Mouse (Mus musculus) left cerebral cortex, adult 2 months (tissue): ENCODE measurements at regions not wholly inside any gene's neighbourhood (a gene's known extent, or its start where the extent isn't known, plus 50 kb on each side); places are given as distances from the start of the nearest gene placed in this dataset.
"Not testable (repeated sequence)": the region's sequence is repeated elsewhere in the genome, so short reads cannot be mapped to it uniquely, and the experiment has no call there.

Experiments
- DNase-seq, 2 experiments: peaks; one replicate each; pipeline ENCODE4 v3.0.0; 2021 to 2022; ENCODE audit warnings: low spot score in 2 of 2, mixed read lengths in 1 of 2; ENCODE audit errors: extremely low spot score in 1 of 2
- H3K27ac ChIP-seq: fragments of 200-600 bp; 2 replicates; pipeline ENCODE4 v1.8.1; 2022
- H3K4me3 ChIP-seq: fragments of 200-600 bp; 2 replicates; pipeline ENCODE4 v1.8.1; 2022
- CTCF ChIP-seq: fragments of 200-600 bp; IDR thresholded peaks from 2 replicates; pipeline ENCODE4 v1.8.1; 2022; ENCODE audit warnings: antibody characterized with exemption, mild to moderate bottlenecking, moderate library complexity
- intact Hi-C: fragments of 180-260 bp; cut with DNase I; formaldehyde crosslinking; loops from one replicate; pipeline ENCODE4 v1.15.1; 2025

DNA sequence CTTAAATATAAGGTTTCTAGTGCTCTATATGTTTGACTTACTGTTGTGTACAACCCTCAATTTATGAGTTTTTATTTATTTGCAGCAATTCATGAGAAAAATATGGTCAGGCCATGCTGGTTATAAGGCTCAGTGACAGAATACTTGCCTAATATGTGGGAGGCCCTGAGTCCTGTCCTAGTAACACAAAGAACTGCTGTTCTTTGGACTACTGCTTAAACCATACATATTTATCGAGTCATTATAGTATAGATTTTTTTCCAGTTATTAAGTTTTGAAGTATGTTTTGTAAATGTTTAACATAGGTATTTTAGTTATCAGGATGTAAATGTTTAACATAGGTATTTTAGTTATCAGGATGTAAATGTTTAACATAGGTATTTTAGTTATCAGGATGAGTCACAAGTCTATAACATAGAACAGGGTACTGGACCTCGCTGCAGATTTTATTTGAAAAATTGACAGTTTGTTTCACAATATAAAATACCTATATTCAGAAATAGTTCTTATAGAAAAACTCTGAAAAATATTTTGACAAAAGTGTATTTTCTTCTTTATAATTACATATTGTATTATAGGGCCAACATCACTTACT, 607.4 kb downstream of the Epha7 start:
- intact Hi-C loops = no loop called here
- no peak for TF ChIP-seq CTCF

GRCm38 (mm10) chr4:29431493-29431892, 618.6 kb downstream of the Epha7 start:
- DNase-seq, intact Hi-C loops, H3K27ac ChIP-seq, H3K4me3 ChIP-seq: not testable (repeated sequence)

More for the DNA sequence above, 607.4 kb downstream of the Epha7 start:
- Histone ChIP-seq H3K4me3 (no peak overlapping the region), H3K27ac (no peak overlapping the region)
- DNase-seq = no peak

DNA sequence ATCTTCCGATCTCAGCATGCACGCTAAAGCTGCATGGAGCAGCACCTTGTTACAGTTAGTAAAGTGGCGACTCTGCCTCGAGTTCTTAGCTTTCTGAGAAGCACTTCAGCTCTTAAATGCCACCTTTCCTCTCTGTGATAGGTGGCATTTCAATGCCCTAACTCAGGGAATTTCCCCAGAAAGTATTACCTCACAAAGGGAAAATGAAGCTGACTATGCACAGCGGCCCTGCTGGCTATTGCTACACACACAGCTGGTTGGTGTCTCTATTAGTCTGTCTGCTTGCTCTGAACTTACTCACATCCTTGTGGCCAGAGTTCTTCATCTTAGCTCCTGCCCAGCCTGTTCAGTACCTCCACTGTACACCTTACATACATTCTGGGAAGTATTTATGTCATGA, 650.4 kb downstream of the Epha7 start:
- TF ChIP-seq CTCF = no peak
- intact Hi-C loops = loop anchor here (10.0 kb wide), 1 partner anchor 1951 kb away; no protein-coding TSS in a partner anchor
- DNase-seq = no peak
- Histone ChIP-seq H3K27ac (no peak overlapping the region), H3K4me3 (no peak overlapping the region)

GRCm38 (mm10) chr4:29466315-29466714, 653.4 kb downstream of the Epha7 start:
- intact Hi-C loops = loop anchor here (10.0 kb wide), 1 partner anchor 1948 kb away; no protein-coding TSS in a partner anchor
- peak; percentile 47 for TF ChIP-seq CTCF

DNA sequence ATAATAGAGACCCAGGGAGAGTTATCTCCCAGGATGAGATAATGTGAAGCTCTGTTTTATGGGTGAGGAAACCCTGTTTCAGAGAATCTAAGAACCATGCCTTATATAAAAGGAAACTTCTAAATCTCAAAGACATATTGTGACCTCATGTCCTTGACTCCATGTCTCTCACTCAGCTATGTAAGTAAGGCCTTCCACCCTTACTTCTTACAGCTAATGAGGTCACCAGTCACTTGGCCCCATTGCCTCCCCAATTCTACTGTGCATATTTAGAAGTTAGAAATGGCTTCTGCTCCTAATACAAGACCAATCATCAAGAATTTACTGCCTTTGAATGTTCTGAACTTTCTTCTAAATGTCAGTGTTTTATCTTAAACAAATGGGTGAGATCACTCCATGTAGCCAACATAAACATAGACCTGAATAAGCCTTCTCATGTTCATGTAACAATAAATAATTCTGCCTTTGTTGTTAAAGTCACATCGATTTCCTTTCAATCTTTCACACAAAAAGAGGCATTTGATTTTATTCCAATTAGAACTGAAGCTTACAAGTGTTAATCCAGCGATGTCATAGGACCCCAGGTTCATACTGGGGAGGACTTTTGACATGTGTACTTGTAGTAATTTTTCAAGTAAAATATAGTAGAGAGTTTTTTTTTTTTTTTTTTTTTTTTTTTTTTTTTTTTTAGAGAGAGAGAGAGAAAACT, 667.6 kb downstream of the Epha7 start:
- DNase-seq = no peak
- H3K27ac ChIP-seq = no peak overlapping the region
- H3K4me3 ChIP-seq = no peak overlapping the region
- intact Hi-C loops = no loop called here
- TF ChIP-seq CTCF = no peak

More at GRCm38 (mm10) chr4:29466315-29466714, 653.4 kb downstream of the Epha7 start:
- Histone ChIP-seq H3K4me3 (no peak overlapping the region), H3K27ac (no peak overlapping the region)
- DNase-seq = no peak

DNA sequence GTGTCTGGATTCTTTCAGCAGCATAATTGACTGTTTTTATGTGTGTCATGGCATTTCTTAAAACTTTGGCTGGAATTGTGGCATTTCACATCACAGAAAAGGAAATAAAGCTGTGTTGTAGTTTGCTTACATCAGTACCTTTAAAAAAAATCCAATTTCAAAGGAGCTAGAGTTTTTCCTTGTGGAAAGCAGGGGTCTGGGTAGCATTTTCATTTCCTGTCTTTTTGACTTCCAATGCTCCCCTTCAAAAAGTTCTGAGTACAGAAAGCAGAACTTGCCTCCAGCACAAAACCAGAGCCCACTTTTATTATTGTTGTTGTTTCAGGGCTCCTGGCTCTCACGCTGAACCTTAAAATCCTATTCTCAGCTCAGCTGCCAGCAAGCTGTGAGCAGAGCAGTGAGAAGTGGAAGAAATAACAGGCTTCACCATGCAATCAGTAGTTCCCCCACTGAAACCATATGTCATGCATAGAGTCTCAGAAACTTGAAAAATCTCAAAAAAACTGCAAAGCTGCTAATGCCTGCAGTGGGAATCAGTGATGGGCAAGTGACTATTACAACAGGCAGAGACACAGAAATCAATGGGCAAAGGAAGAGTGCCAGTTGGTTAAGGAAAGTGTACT, 668.3 kb downstream of the Epha7 start:
- no peak for TF ChIP-seq CTCF
- no peak for DNase-seq
- no peak overlapping the region for H3K4me3 ChIP-seq
- intact Hi-C loops = no loop called here
- no peak overlapping the region for H3K27ac ChIP-seq

- no peak overlapping the region for H3K4me3 ChIP-seq
- TF ChIP-seq CTCF = no peak
- H3K27ac ChIP-seq = no peak overlapping the region
- intact Hi-C loops = no loop called here
- DNase-seq = no peak
Measured at GRCm38 (mm10) chr4:29482407-29482806, 669.5 kb downstream of the Epha7 start.

DNA sequence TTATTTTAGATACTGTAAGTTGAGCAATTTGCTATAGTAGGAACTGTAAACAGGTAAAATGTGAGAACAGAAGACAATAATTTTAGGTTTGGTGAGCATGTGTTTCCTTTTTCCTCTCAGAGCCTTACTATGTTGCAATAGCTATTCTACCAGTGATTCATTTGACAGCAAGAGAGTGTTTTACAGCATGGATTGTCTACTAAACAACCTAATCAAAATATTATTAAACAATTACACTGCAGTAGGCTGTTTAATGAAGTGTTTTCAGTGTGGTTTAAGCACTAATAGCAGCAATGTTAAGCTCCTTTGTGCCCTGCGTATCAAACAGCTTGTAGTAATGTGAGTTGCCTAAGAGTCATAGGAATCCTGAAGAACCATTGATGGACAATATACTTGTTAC, 687.9 kb downstream of the Epha7 start:
- intact Hi-C loops = no loop called here
- H3K27ac ChIP-seq = no peak overlapping the region
- H3K4me3 ChIP-seq = no peak overlapping the region
- TF ChIP-seq CTCF = no peak
- DNase-seq = no peak

- DNase-seq = no peak
- Histone ChIP-seq H3K27ac (no peak overlapping the region), H3K4me3 (no peak overlapping the region)
- TF ChIP-seq CTCF = peak; percentile 9; the same call in 1 of the 2 replicates
- intact Hi-C loops = no loop called here
Measured at GRCm38 (mm10) chr4:29525051-29525450, 712.1 kb downstream of the Epha7 start.

- no peak overlapping the region for H3K27ac ChIP-seq
- no peak overlapping the region for H3K4me3 ChIP-seq
- intact Hi-C loops = no loop called here
- TF ChIP-seq CTCF = no peak
- peak; percentile 48 to 65 for DNase-seq
Measured at GRCm38 (mm10) chr4:29525769-29526658, 713.1 kb downstream of the Epha7 start.
